Mouse (Mus musculus) hindbrain, embryonic 10.5 days (tissue): ENCODE results near the gene Pou6f1. TPM values are rescaled to one million over a fixed set of nuclear protein-coding genes. Genes with fewer than 3 reads are reported as not detected.

Experiments
- DNase-seq: peaks from one replicate; pipeline ENCODE4 v3.0.0-alpha.2; 2017; ENCODE audit warnings: low spot score
- H3K27ac ChIP-seq: fragments of 300-500 bp; sonication (generic); 2 replicates; pipeline ENCODE4 v1.5.1; 2016; ENCODE audit warnings: mild to moderate bottlenecking, moderate library complexity
- H3K27me3 ChIP-seq: fragments of 300-500 bp; sonication (generic); 2 replicates; pipeline ENCODE4 v1.6.1; 2016; ENCODE audit warnings: mild to moderate bottlenecking; ENCODE audit not compliant: poor library complexity, insufficient read depth, severe bottlenecking
- H3K36me3 ChIP-seq: fragments of 300-500 bp; sonication (generic); 2 replicates; pipeline ENCODE4 v1.6.1; 2016; ENCODE audit warnings: mild to moderate bottlenecking, moderate library complexity
- H3K4me1 ChIP-seq: fragments of 300-500 bp; sonication (generic); replicated peaks from 2 replicates; pipeline ENCODE4 v1.6.1; 2016; ENCODE audit warnings: mild to moderate bottlenecking
- H3K4me3 ChIP-seq: fragments of 300-500 bp; sonication (generic); 2 replicates; pipeline ENCODE4 v1.5.1; 2016; ENCODE audit warnings: mild to moderate bottlenecking, moderate library complexity
- H3K9me3 ChIP-seq: fragments of 300-500 bp; sonication (generic); 2 replicates; pipeline ENCODE4 v1.6.1; 2016; ENCODE audit warnings: mild to moderate bottlenecking, moderate library complexity
- WGBS: fragments of 180-500 bp; shearing (Covaris S2); methylation state at CpG from one replicate; pipeline ENCODE4 v1.1.7; 2016; 5-methylcytosine and 5-hydroxymethylcytosine counted together
- polyA plus RNA-seq: library from polyadenylated mRNA; unstranded; fragments of >200 nt; fragmentation: Nextera tagmentation; extraction: Ambion mirVana; gene quantifications from 2 replicates; pipeline ENCODE4 v1.2.1, GENCODE M21; 2016

Gene Pou6f1
- polyA plus RNA-seq, 1 experiment from 2014 or later: 9.8 TPM

GRCm38 (mm10) chr15:100588297-100588696, 11.5 kb downstream of the Pou6f1 start:
- no peak for DNase-seq
- H3K4me3 ChIP-seq: no peak overlapping the region
- H3K36me3 ChIP-seq: peaks cover 26% of the 10 kb centered on the region
- 79% methylated on average over 6 of the region's 6 CpGs for WGBS
- H3K9me3 ChIP-seq: no peaks in the 10 kb centered on the region
- no peak overlapping the region for H3K27ac ChIP-seq
- H3K4me1 ChIP-seq: peaks cover 20% of the 10 kb centered on the region; the same call in 1 of the 2 replicates
- H3K27me3 ChIP-seq: peaks cover 9% of the 10 kb centered on the region

DNA sequence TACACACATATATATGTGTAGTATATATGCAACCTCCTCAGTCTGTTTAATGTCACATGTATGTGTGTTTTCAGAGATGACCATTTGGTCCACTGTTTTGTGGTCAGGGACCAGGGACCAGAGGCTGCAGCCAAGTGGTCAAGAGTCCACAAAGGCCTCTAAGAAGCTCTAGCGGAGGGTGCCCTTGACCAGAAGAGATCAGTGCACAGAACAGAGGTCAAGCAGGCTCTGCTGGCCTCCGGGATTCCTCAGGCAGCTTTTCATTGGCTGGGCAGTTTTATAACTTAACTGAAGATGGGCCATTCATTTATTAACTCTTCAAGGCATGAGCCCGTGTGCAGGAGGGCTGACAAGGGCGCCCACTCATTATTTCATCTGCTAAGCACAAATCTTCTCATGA, 12.6 kb downstream of the Pou6f1 start:
- no peak overlapping the region for H3K27ac ChIP-seq
- H3K36me3 ChIP-seq: peaks cover 26% of the 10 kb centered on the region
- WGBS: 81% methylated on average over 4 of the region's 4 CpGs
- H3K4me1 ChIP-seq: peaks cover 20% of the 10 kb centered on the region; the same call in 1 of the 2 replicates
- no peak for DNase-seq
- H3K4me3 ChIP-seq: no peak overlapping the region
- peaks cover 15% of the 10 kb centered on the region for H3K27me3 ChIP-seq
- no peaks in the 10 kb centered on the region for H3K9me3 ChIP-seq

DNA sequence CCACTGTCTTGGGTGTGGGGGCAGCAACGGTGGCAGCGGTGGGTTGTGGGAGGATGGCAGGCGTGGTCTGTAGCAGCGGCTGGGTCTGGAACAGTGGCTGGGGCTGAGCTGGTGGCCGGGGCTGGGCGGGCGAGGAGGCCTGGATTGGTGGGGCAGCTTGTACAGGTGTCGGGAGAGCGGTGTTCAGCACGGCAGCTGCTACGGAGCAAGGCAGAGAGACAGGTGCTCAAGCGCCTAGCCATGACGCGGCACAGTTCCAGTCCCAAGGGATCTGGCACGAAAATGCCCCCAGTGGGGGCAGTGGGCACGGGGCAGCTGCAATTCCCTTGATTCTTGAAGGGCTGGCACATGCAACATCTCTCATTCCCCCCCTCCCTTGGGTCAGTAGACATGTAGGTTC, 13.9 kb downstream of the Pou6f1 start:
- peaks cover 15% of the 10 kb centered on the region for H3K27me3 ChIP-seq
- peaks cover 26% of the 10 kb centered on the region for H3K36me3 ChIP-seq
- H3K4me3 ChIP-seq: no peak overlapping the region
- DNase-seq: no peak
- 93% methylated on average over 16 of the region's 16 CpGs for WGBS
- H3K9me3 ChIP-seq: no peaks in the 10 kb centered on the region
- H3K27ac ChIP-seq: no peak overlapping the region
- peaks cover 20% of the 10 kb centered on the region; the same call in 1 of the 2 replicates for H3K4me1 ChIP-seq

- Histone ChIP-seq H3K27ac (no peak overlapping the region), H3K9me3 (no peaks in the 10 kb centered on the region), H3K36me3 (peaks cover 34% of the 10 kb centered on the region; the same call in 1 of the 2 replicates), H3K4me1 (no peaks in the 10 kb centered on the region), H3K4me3 (no peak overlapping the region), H3K27me3 (peaks cover 17% of the 10 kb centered on the region)
- no peak for DNase-seq
- 90% methylated on average over 10 of the region's 10 CpGs for WGBS
Observed at GRCm38 (mm10) chr15:100580108-100580507, 19.7 kb downstream of the Pou6f1 start.

GRCm38 (mm10) chr15:100577972-100578371, 21.8 kb downstream of the Pou6f1 start:
- Histone ChIP-seq H3K4me3 (no peak overlapping the region), H3K27ac (no peak overlapping the region), H3K27me3 (peaks cover 5% of the 10 kb centered on the region; the same call in 1 of the 2 replicates), H3K9me3 (no peaks in the 10 kb centered on the region), H3K36me3 (peaks cover 27% of the 10 kb centered on the region; the same call in 1 of the 2 replicates), H3K4me1 (peaks cover 5% of the 10 kb centered on the region; the same call in 1 of the 2 replicates)
- no peak for DNase-seq
- WGBS: 89% methylated on average over 16 of the region's 16 CpGs

DNA sequence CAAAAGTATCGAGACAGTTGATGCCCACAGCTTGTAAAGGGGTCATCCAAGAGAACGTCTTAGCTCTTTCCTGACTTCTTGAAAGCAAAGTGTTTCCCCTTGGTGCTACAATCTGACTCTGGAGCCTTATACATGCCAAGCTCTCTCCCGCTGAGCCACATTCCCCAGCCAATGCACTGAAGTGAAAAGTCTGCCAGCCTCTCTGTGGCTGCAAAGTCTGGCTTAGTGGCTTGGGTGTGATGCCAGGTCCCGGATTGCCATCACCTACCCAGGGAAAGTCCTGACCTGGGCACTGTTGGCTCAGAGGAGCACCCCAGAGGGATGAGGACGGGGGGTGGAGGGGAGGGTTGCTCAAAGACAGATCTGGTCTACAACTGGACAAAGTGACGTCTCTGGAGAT, 23.0 kb downstream of the Pou6f1 start:
- 0 out of 2 replicates have a peak, but pooled peaks cover 3% of the 10 kb centered on the region for H3K27me3 ChIP-seq
- H3K4me1 ChIP-seq: peaks cover 5% of the 10 kb centered on the region; the same call in 1 of the 2 replicates
- H3K27ac ChIP-seq: no peak overlapping the region
- WGBS: 88% methylated on average over 6 of the region's 6 CpGs
- peaks cover 27% of the 10 kb centered on the region; the same call in 1 of the 2 replicates for H3K36me3 ChIP-seq
- no peaks in the 10 kb centered on the region for H3K9me3 ChIP-seq
- H3K4me3 ChIP-seq: no peak overlapping the region
- DNase-seq: no peak

DNA sequence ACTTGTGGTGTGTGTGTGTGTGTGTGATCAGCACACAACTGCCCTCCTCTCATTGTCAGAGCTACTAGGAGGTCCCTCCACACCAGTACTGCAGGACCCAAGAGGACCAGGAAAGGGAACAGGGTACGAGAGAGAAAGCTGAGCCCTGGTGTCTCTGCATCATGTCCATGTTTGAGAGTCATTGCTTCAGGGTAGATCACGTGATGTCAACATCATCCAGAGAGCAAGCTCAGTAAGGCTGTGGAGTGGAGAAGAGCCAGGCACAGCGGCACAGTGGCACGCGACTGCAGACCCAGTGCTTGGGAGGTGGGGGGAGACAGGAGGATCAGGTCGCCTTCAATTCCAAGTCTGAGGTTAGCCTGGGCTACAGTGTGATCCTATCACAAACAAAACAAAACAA, 23.4 kb downstream of the Pou6f1 start:
- H3K4me1 ChIP-seq: peaks cover 5% of the 10 kb centered on the region; the same call in 1 of the 2 replicates
- peaks cover 27% of the 10 kb centered on the region; the same call in 1 of the 2 replicates for H3K36me3 ChIP-seq
- no peak for DNase-seq
- 90% methylated on average over 6 of the region's 6 CpGs for WGBS
- no peak overlapping the region for H3K27ac ChIP-seq
- no peaks in the 10 kb centered on the region for H3K9me3 ChIP-seq
- H3K27me3 ChIP-seq: 0 out of 2 replicates have a peak, but pooled peaks cover 3% of the 10 kb centered on the region
- no peak overlapping the region for H3K4me3 ChIP-seq

DNA sequence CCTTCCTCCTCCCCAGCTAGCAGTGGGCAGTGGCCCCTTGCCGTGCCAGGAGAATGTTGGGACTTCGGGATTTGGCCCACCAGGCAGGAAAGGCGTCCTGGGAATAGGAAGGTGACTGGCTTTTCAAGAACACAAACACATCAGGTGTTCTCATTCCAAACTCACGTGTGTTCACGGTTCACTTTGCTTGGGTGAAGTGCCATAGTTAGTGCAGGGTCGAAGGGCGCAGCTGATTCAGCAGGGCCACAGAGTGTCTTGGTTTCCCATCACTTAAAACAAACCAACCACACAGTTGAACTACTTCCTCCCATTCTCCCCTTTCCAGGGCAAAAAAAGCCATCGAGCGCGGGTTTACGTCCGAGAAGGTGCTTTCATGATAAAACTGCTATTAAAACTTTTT, 24.4 kb downstream of the Pou6f1 start:
- 87% methylated on average over 12 of the region's 12 CpGs for WGBS
- Histone ChIP-seq H3K9me3 (no peaks in the 10 kb centered on the region), H3K27ac (no peak overlapping the region), H3K4me3 (no peak overlapping the region), H3K4me1 (peaks cover 5% of the 10 kb centered on the region; the same call in 1 of the 2 replicates), H3K36me3 (peaks cover 23% of the 10 kb centered on the region; the same call in 1 of the 2 replicates), H3K27me3 (0 out of 2 replicates have a peak, but pooled peaks cover 3% of the 10 kb centered on the region)
- no peak for DNase-seq

DNA sequence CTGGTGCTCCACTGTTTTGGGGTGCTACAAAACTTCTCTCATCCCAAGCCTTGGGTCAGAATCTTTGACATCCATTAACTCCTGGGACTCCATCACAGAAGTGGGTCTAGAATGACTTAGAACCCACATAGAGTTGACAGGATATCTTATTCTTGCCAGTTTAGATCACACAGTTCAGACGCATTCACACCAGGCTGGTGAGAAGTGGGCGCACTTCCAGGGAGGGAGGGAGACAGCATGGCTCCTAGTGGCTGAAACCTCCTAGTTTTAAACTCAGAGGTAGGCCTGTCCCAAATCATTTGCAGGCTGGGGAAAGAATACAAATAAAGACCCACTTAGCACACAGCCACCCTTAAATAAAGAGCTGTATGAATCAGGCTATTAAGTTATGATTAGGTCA, 25.4 kb downstream of the Pou6f1 start:
- no peak for DNase-seq
- Histone ChIP-seq H3K27ac (no peak overlapping the region), H3K4me1 (peaks cover 5% of the 10 kb centered on the region; the same call in 1 of the 2 replicates), H3K4me3 (no peak overlapping the region), H3K27me3 (0 out of 2 replicates have a peak, but pooled peaks cover 3% of the 10 kb centered on the region), H3K9me3 (no peaks in the 10 kb centered on the region), H3K36me3 (peaks cover 13% of the 10 kb centered on the region; the same call in 1 of the 2 replicates)
- WGBS: 73% methylated on average over 2 of the region's 2 CpGs

DNA sequence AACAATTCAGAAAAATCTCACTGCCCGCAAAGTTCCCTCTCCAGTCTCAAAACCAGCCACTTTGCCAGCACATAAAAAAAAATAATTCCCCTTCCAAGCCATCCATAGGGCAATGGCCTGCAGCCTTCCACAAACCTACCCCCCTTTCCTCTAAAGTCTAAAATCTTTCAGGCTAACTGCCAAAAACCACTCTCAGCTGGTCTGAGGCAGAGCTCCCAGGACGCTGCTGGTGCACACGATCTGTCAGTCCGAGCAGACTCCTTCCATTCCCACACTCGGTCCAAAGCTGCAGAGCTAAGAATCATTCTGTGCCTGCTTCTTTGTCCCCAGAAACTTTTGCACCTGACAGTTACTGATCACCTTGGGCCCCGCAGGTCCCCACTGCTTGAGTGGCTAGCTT, 25.8 kb downstream of the Pou6f1 start:
- peaks cover 5% of the 10 kb centered on the region; the same call in 1 of the 2 replicates for H3K4me1 ChIP-seq
- 0 out of 2 replicates have a peak, but pooled peaks cover 3% of the 10 kb centered on the region for H3K27me3 ChIP-seq
- H3K27ac ChIP-seq: no peak overlapping the region
- H3K9me3 ChIP-seq: no peaks in the 10 kb centered on the region
- H3K4me3 ChIP-seq: no peak overlapping the region
- WGBS: 81% methylated on average over 6 of the region's 6 CpGs
- no peak for DNase-seq
- peaks cover 13% of the 10 kb centered on the region; the same call in 1 of the 2 replicates for H3K36me3 ChIP-seq

DNA sequence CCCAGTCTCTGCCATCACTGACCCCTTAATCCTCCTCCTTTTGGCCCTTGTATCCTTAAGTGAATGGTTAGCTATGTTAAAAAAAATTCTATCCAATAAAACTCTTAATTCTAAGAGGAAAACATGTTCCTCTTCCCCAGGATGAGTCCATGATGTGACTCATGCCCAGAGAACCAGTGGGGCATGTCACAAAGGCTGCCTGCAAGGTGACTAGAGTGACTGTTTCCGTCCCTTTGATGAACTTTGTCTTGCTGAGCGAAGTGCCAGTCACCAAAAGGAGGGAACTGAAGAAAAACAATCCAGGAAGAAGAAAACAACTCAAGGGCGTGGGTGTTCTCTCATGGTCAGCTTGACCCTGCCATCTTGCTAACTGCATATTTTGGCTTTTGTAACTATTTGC, 30.5 kb downstream of the Pou6f1 start:
- H3K36me3 ChIP-seq: no peaks in the 10 kb centered on the region
- WGBS: 64% methylated on average over 3 of the region's 3 CpGs
- no peak overlapping the region for H3K27ac ChIP-seq
- peaks cover 5% of the 10 kb centered on the region; the same call in 1 of the 2 replicates for H3K4me1 ChIP-seq
- H3K27me3 ChIP-seq: no peaks in the 10 kb centered on the region
- no peaks in the 10 kb centered on the region for H3K9me3 ChIP-seq
- no peak for DNase-seq
- no peak overlapping the region for H3K4me3 ChIP-seq

DNA sequence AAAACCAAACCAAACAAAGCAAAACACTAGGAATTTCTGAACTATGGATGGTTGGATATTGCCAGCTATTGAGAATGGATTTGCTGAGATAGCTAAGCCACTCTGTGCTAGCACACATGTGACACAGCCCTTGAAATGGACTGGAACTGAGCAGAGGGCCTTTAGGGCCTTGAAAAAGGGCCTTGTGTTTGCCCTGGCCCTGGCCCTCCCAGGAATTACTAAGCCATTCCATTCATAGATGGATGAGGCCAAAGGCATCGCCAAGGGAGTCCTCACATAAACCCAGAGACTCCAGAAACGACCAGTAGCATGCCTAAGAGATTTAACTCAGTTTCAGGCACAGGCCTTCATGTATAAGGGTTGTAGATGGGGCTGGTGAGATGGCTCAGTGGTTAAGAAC, 33.3 kb downstream of the Pou6f1 start:
- no peaks in the 10 kb centered on the region for H3K27me3 ChIP-seq
- no peak overlapping the region for H3K27ac ChIP-seq
- H3K4me1 ChIP-seq: no peaks in the 10 kb centered on the region
- no peak for DNase-seq
- no peaks in the 10 kb centered on the region for H3K36me3 ChIP-seq
- H3K9me3 ChIP-seq: no peaks in the 10 kb centered on the region
- 81% methylated on average over 2 of the region's 2 CpGs for WGBS
- no peak overlapping the region for H3K4me3 ChIP-seq

GRCm38 (mm10) chr15:100557705-100558433, 41.9 kb downstream of the Pou6f1 start:
- Histone ChIP-seq H3K27me3 (no peaks in the 10 kb centered on the region), H3K36me3 (no peaks in the 10 kb centered on the region), H3K4me3 (no peak overlapping the region), H3K27ac (no peak overlapping the region), H3K9me3 (no peaks in the 10 kb centered on the region), H3K4me1 (no peaks in the 10 kb centered on the region)
- WGBS: 77% methylated on average over 5 of the region's 5 CpGs
- no peak for DNase-seq
